Mouse (Mus musculus) forebrain, embryonic 13.5 days (tissue): ENCODE data around the gene Gm20388. TPM values are rescaled to one million over a fixed set of nuclear protein-coding genes. Genes with fewer than 3 reads are reported as not detected.

Source experiments
- ATAC-seq: fragments of 200-750 bp; cut with Nextera tagmentation; 2 replicates; pipeline ENCODE4 v1.8.0; 2017
- H3K27ac ChIP-seq: fragments of 300-500 bp; sonication (generic); 2 replicates; pipeline ENCODE4 v1.5.1; 2015; ENCODE audit warnings: inconsistent platforms, mild to moderate bottlenecking, moderate library complexity
- H3K27me3 ChIP-seq: fragments of 300-500 bp; sonication (generic); 2 replicates; pipeline ENCODE4 v1.6.1; 2015; ENCODE audit warnings: mild to moderate bottlenecking, inconsistent platforms
- H3K36me3 ChIP-seq: fragments of 300-500 bp; sonication (generic); 2 replicates; pipeline ENCODE4 v1.6.1; 2015; ENCODE audit warnings: mild to moderate bottlenecking, inconsistent platforms; ENCODE audit not compliant: poor library complexity, severe bottlenecking
- H3K4me1 ChIP-seq: fragments of 300-500 bp; sonication (generic); 2 replicates; pipeline ENCODE4 v1.6.1; 2015; ENCODE audit warnings: inconsistent platforms
- H3K4me2 ChIP-seq: fragments of 300-500 bp; sonication (generic); 2 replicates; pipeline ENCODE4 v1.6.1; 2015; ENCODE audit warnings: inconsistent platforms, mild to moderate bottlenecking, moderate library complexity
- H3K4me3 ChIP-seq: fragments of 300-500 bp; sonication (generic); 2 replicates; pipeline ENCODE4 v1.5.1; 2015; ENCODE audit warnings: mild to moderate bottlenecking, inconsistent platforms
- H3K9ac ChIP-seq: fragments of 300-500 bp; sonication (generic); 2 replicates; pipeline ENCODE4 v1.6.1; 2015; ENCODE audit warnings: mild to moderate bottlenecking, inconsistent platforms
- H3K9me3 ChIP-seq: fragments of 300-500 bp; sonication (generic); replicated peaks from 2 replicates; pipeline ENCODE4 v1.6.1; 2016; ENCODE audit warnings: inconsistent platforms
- WGBS: fragments of 180-500 bp; shearing (Covaris S2); methylation state at CpG from one replicate; pipeline ENCODE4 v1.1.7; 2015; 5-methylcytosine and 5-hydroxymethylcytosine counted together
- polyA plus RNA-seq: library from polyadenylated mRNA; unstranded; fragments of >200 nt; fragmentation: Nextera tagmentation; extraction: Ambion mirVana; gene quantifications from 2 replicates; pipeline ENCODE4 v1.2.1, GENCODE M21; 2015

Gene Gm20388
- polyA plus RNA-seq, 1 experiment from 2014 or later: 5.6 TPM

- Histone ChIP-seq H3K9me3 (no peaks in the 10 kb centered on the region), H3K27me3 (no peaks in the 10 kb centered on the region), H3K4me2 (no peak overlapping the region), H3K27ac (peak overlapping the region; percentile 97), H3K4me1 (peaks cover 71% of the 10 kb centered on the region), H3K4me3 (no peak overlapping the region), H3K9ac (no peak overlapping the region), H3K36me3 (0 out of 2 replicates have a peak, but pooled peaks cover 3% of the 10 kb centered on the region)
- ATAC-seq: peak; percentile 25; the same call in 1 of the 2 replicates
- 64% methylated on average over 4 of the region's 4 CpGs for WGBS
Measured at GRCm38 (mm10) chr8:124286461-124287124, 4376.0 kb downstream of the Gm20388 start.

GRCm38 (mm10) chr8:124288215-124288864, 4377.7 kb downstream of the Gm20388 start:
- peaks cover 64% of the 10 kb centered on the region for H3K4me1 ChIP-seq
- no peaks in the 10 kb centered on the region for H3K9me3 ChIP-seq
- 85% methylated on average over 4 of the region's 4 CpGs for WGBS
- H3K9ac ChIP-seq: no peak overlapping the region
- no peak overlapping the region for H3K4me3 ChIP-seq
- H3K27me3 ChIP-seq: no peaks in the 10 kb centered on the region
- no peak overlapping the region for H3K4me2 ChIP-seq
- H3K36me3 ChIP-seq: 0 out of 2 replicates have a peak, but pooled peaks cover 3% of the 10 kb centered on the region
- H3K27ac ChIP-seq: no peak overlapping the region
- ATAC-seq: no peak

- peaks cover 64% of the 10 kb centered on the region for H3K4me1 ChIP-seq
- H3K27ac ChIP-seq: no peak overlapping the region
- ATAC-seq: no peak
Measured at GRCm38 (mm10) chr8:124289481-124290050, 4378.9 kb downstream of the Gm20388 start.

GRCm38 (mm10) chr8:124290911-124291691, 4380.5 kb downstream of the Gm20388 start:
- ATAC-seq: no peak
- no peak overlapping the region for H3K4me3 ChIP-seq
- no peaks in the 10 kb centered on the region for H3K9me3 ChIP-seq
- WGBS: 90% methylated on average over 9 of the region's 9 CpGs
- H3K4me2 ChIP-seq: no peak overlapping the region
- H3K36me3 ChIP-seq: peaks cover 11% of the 10 kb centered on the region
- no peaks in the 10 kb centered on the region for H3K27me3 ChIP-seq
- H3K9ac ChIP-seq: 0 out of 2 replicates have a peak overlapping the region, but pooled peaks have one; percentile 21
- H3K27ac ChIP-seq: no peak overlapping the region
- peaks cover 53% of the 10 kb centered on the region for H3K4me1 ChIP-seq

More at GRCm38 (mm10) chr8:124289481-124290050, 4378.9 kb downstream of the Gm20388 start:
- no peak overlapping the region for H3K4me3 ChIP-seq
- no peaks in the 10 kb centered on the region for H3K9me3 ChIP-seq
- no peak overlapping the region for H3K4me2 ChIP-seq
- 87% methylated on average over 5 of the region's 5 CpGs for WGBS
- H3K9ac ChIP-seq: no peak overlapping the region
- H3K36me3 ChIP-seq: 0 out of 2 replicates have a peak, but pooled peaks cover 3% of the 10 kb centered on the region
- no peaks in the 10 kb centered on the region for H3K27me3 ChIP-seq

GRCm38 (mm10) chr8:124291693-124292092, 4381.1 kb downstream of the Gm20388 start:
- no peak; the same call in 1 of the 2 replicates for ATAC-seq
- peaks cover 17% of the 10 kb centered on the region for H3K36me3 ChIP-seq
- 91% methylated on average over 5 of the region's 5 CpGs for WGBS
- H3K27ac ChIP-seq: no peak overlapping the region
- no peak overlapping the region for H3K4me3 ChIP-seq
- H3K4me2 ChIP-seq: no peak overlapping the region
- H3K9ac ChIP-seq: no peak overlapping the region
- H3K9me3 ChIP-seq: no peaks in the 10 kb centered on the region
- no peaks in the 10 kb centered on the region for H3K27me3 ChIP-seq
- peaks cover 47% of the 10 kb centered on the region for H3K4me1 ChIP-seq

- Histone ChIP-seq H3K4me2 (no peak overlapping the region), H3K36me3 (peaks cover 26% of the 10 kb centered on the region), H3K27me3 (no peaks in the 10 kb centered on the region), H3K4me1 (peaks cover 37% of the 10 kb centered on the region), H3K9ac (no peak overlapping the region), H3K4me3 (no peak overlapping the region), H3K9me3 (no peaks in the 10 kb centered on the region), H3K27ac (no peak overlapping the region)
- no peak for ATAC-seq
- 80% methylated on average over 9 of the region's 9 CpGs for WGBS
Measured at GRCm38 (mm10) chr8:124292965-124293364, 4382.3 kb downstream of the Gm20388 start.

GRCm38 (mm10) chr8:124294425-124294824, 4383.8 kb downstream of the Gm20388 start:
- no peak for ATAC-seq
- 88% methylated on average over 6 of the region's 6 CpGs for WGBS

GRCm38 (mm10) chr8:124294900-124295299, 4384.3 kb downstream of the Gm20388 start:
- Histone ChIP-seq H3K9me3 (no peaks in the 10 kb centered on the region), H3K4me3 (no peak overlapping the region), H3K4me2 (no peak overlapping the region), H3K4me1 (peaks cover 33% of the 10 kb centered on the region), H3K36me3 (peaks cover 26% of the 10 kb centered on the region), H3K9ac (no peak overlapping the region), H3K27me3 (no peaks in the 10 kb centered on the region), H3K27ac (peak overlapping the region; percentile 6; the same call in 1 of the 2 replicates)
- whole genome bisulfite sequencing: 88% methylated on average over 10 of the region's 10 CpGs
- ATAC-seq: no peak

More at GRCm38 (mm10) chr8:124294425-124294824, 4383.8 kb downstream of the Gm20388 start:
- no peak overlapping the region for H3K4me3 ChIP-seq
- H3K4me2 ChIP-seq: no peak overlapping the region
- H3K9ac ChIP-seq: no peak overlapping the region
- peaks cover 36% of the 10 kb centered on the region for H3K4me1 ChIP-seq
- peaks cover 26% of the 10 kb centered on the region for H3K36me3 ChIP-seq
- peak overlapping the region; percentile 6; the same call in 1 of the 2 replicates for H3K27ac ChIP-seq
- no peaks in the 10 kb centered on the region for H3K27me3 ChIP-seq
- H3K9me3 ChIP-seq: no peaks in the 10 kb centered on the region

GRCm38 (mm10) chr8:124295357-124295756, 4384.7 kb downstream of the Gm20388 start:
- H3K9ac ChIP-seq: no peak overlapping the region
- H3K9me3 ChIP-seq: no peaks in the 10 kb centered on the region
- no peak overlapping the region for H3K27ac ChIP-seq
- H3K4me2 ChIP-seq: no peak overlapping the region
- no peak for ATAC-seq
- peaks cover 26% of the 10 kb centered on the region for H3K36me3 ChIP-seq
- H3K4me1 ChIP-seq: peaks cover 28% of the 10 kb centered on the region
- no peak overlapping the region for H3K4me3 ChIP-seq
- WGBS: 91% methylated on average over 6 of the region's 6 CpGs
- no peaks in the 10 kb centered on the region for H3K27me3 ChIP-seq

- WGBS: 96% methylated on average over 4 of the region's 4 CpGs
- ATAC-seq: no peak
- Histone ChIP-seq H3K9me3 (no peaks in the 10 kb centered on the region), H3K9ac (no peak overlapping the region), H3K4me1 (no peaks in the 10 kb centered on the region), H3K4me3 (no peak overlapping the region), H3K27me3 (no peaks in the 10 kb centered on the region), H3K36me3 (peaks cover 26% of the 10 kb centered on the region), H3K27ac (no peak overlapping the region), H3K4me2 (no peak overlapping the region)
Measured at GRCm38 (mm10) chr8:124301512-124301911, 4390.9 kb downstream of the Gm20388 start.

GRCm38 (mm10) chr8:124301935-124302555, 4391.4 kb downstream of the Gm20388 start:
- Histone ChIP-seq H3K4me2 (no peak overlapping the region), H3K27me3 (no peaks in the 10 kb centered on the region), H3K27ac (no peak overlapping the region), H3K9ac (no peak overlapping the region), H3K4me1 (no peaks in the 10 kb centered on the region), H3K4me3 (no peak overlapping the region), H3K9me3 (no peaks in the 10 kb centered on the region), H3K36me3 (peaks cover 26% of the 10 kb centered on the region)
- ATAC-seq: no peak
- WGBS: 92% methylated on average over 7 of the region's 7 CpGs
